Mouse (Mus musculus): Measurements from ENCODE around the gene Mmel1. TPM values are rescaled to one million over a fixed set of nuclear protein-coding genes. Genes with fewer than 3 reads are reported as not detected.
A peak's percentile ranks its signal among the peaks of the same experiment; 100 is the strongest.

The Mmel1 gene
- polyA plus RNA-seq, 1 experiment from 2014 or later: 0.18 TPM

- H3K27me3 ChIP-seq: peaks cover 5% of the 10 kb centered on the region
- no peak overlapping the region for H3K4me2 ChIP-seq (replicated peaks)
- H3K9me3 ChIP-seq: no peaks in the 10 kb centered on the region
- no peak overlapping the region for H3K4me3 ChIP-seq
- H3K27ac ChIP-seq: no peak overlapping the region
- ATAC-seq (ENCODE audit: insufficient number of reproducible peaks, insufficient read depth, low FRiP score, low TSS enrichment): no peak
- WGBS: 85% methylated on average over 6 of the region's 6 CpGs
- H3K9ac ChIP-seq: no peak overlapping the region
- H3K4me1 ChIP-seq: peaks cover 8% of the 10 kb centered on the region
- H3K36me3 ChIP-seq: no peaks in the 10 kb centered on the region
Observed at GRCm38 (mm10) chr4:154943323-154944039, 74.1 kb downstream of the Mmel1 start.

- Histone ChIP-seq H3K9ac (no peak overlapping the region), H3K36me3 (no peaks in the 10 kb centered on the region), H3K27ac (no peak overlapping the region), H3K4me3 (no peak overlapping the region), H3K9me3 (no peaks in the 10 kb centered on the region), H3K4me2 (replicated peaks) (no peak overlapping the region), H3K4me1 (peaks cover 13% of the 10 kb centered on the region), H3K27me3 (peaks cover 12% of the 10 kb centered on the region)
- 21% methylated on average over 2 of the region's 2 CpGs for WGBS
- ATAC-seq (ENCODE audit: insufficient number of reproducible peaks, insufficient read depth, low FRiP score, low TSS enrichment): peak; percentile 54
Observed at GRCm38 (mm10) chr4:154944121-154944590, 74.8 kb downstream of the Mmel1 start.

Other genes with a start within 250 kb of the Mmel1 start
- gene Prdm16, start 232.7 kb upstream of the Mmel1 start, polyA plus RNA-seq (2016; fragmentation: Nextera tagmentation; extraction: Ambion mirVana): 41.5 and 45.7 TPM in 2 replicates
- not detected in 2 replicates for gene Actrt2, start 201.7 kb upstream of the Mmel1 start, polyA plus RNA-seq (2016; fragmentation: Nextera tagmentation; extraction: Ambion mirVana)
- gene Ttc34, start 32.1 kb upstream of the Mmel1 start, polyA plus RNA-seq (2016; fragmentation: Nextera tagmentation; extraction: Ambion mirVana): 0.24 and 0.38 TPM in 2 replicates
- gene Fam213b, start 29.6 kb downstream of the Mmel1 start, polyA plus RNA-seq (2016; fragmentation: Nextera tagmentation; extraction: Ambion mirVana): 45.7 and 47.8 TPM in 2 replicates
- gene Tnfrsf14, start 59.0 kb downstream of the Mmel1 start, polyA plus RNA-seq (2016; fragmentation: Nextera tagmentation; extraction: Ambion mirVana): 1.2 TPM in 2 replicates
- gene Hes5, start 91.3 kb downstream of the Mmel1 start, polyA plus RNA-seq (2016; fragmentation: Nextera tagmentation; extraction: Ambion mirVana): 29.6 and 37.3 TPM in 2 replicates
- gene Pank4, start 94.5 kb downstream of the Mmel1 start, polyA plus RNA-seq (2016; fragmentation: Nextera tagmentation; extraction: Ambion mirVana): 56.0 and 62.2 TPM in 2 replicates
- gene Plch2, start 187.2 kb downstream of the Mmel1 start, polyA plus RNA-seq (2016; fragmentation: Nextera tagmentation; extraction: Ambion mirVana): 3.6 and 5.7 TPM in 2 replicates
- 23.3 and 23.7 TPM in 2 replicates for gene Pex10, start 197.4 kb downstream of the Mmel1 start, polyA plus RNA-seq (2016; fragmentation: Nextera tagmentation; extraction: Ambion mirVana)
- 139 and 143 TPM in 2 replicates for gene Rer1, start 216.8 kb downstream of the Mmel1 start, polyA plus RNA-seq (2016; fragmentation: Nextera tagmentation; extraction: Ambion mirVana)
- 5.1 and 7.7 TPM in 2 replicates for gene Morn1, start 217.0 kb downstream of the Mmel1 start, polyA plus RNA-seq (2016; fragmentation: Nextera tagmentation; extraction: Ambion mirVana)

Data from embryonic facial prominence, embryonic 12.5 days (tissue).